Mouse (Mus musculus) intestine, postnatal 0 days (tissue): ENCODE measurements around the gene Man1a. TPM values are rescaled to one million over a fixed set of nuclear protein-coding genes. Genes with fewer than 3 reads are reported as not detected.

Experiments used
- ATAC-seq: fragments of 200-750 bp; cut with Nextera tagmentation; 2 replicates; pipeline ENCODE4 v1.8.0; 2017; ENCODE audit warnings: mild to moderate bottlenecking, moderate TSS enrichment, moderate library complexity
- H3K27ac ChIP-seq: fragments of 300-500 bp; sonication (generic); 2 replicates; pipeline ENCODE4 v1.5.1; 2014; ENCODE audit warnings: mild to moderate bottlenecking, low read depth, low read length, moderate library complexity
- H3K27me3 ChIP-seq: fragments of 300-500 bp; sonication (generic); replicated peaks from 2 replicates; pipeline ENCODE4 v1.6.1; 2014; ENCODE audit warnings: low read length, mixed read lengths; ENCODE audit not compliant: control insufficient read depth, insufficient read depth
- H3K36me3 ChIP-seq: fragments of 300-500 bp; sonication (generic); 2 replicates; pipeline ENCODE4 v1.6.1; 2014; ENCODE audit warnings: mild to moderate bottlenecking, moderate library complexity; ENCODE audit not compliant: control insufficient read depth, insufficient read depth
- H3K4me1 ChIP-seq: fragments of 300-500 bp; sonication (generic); replicated peaks from 2 replicates; pipeline ENCODE4 v1.6.1; 2014; ENCODE audit warnings: antibody characterized with exemption, low read length, mixed read lengths; ENCODE audit not compliant: control insufficient read depth, insufficient read depth
- H3K4me2 ChIP-seq: fragments of 300-500 bp; sonication (generic); replicated peaks from 2 replicates; pipeline ENCODE4 v1.6.1; 2014; ENCODE audit warnings: low read depth, mild to moderate bottlenecking, moderate library complexity
- H3K4me3 ChIP-seq: fragments of 300-500 bp; sonication (generic); 2 replicates; pipeline ENCODE4 v1.5.1; 2014; ENCODE audit warnings: low read depth, low read length
- H3K9ac ChIP-seq: fragments of 300-500 bp; sonication (generic); 2 replicates; pipeline ENCODE4 v1.6.1; 2014; ENCODE audit warnings: mild to moderate bottlenecking, low read depth, low read length
- H3K9me3 ChIP-seq: fragments of 300-500 bp; sonication (generic); 2 replicates; pipeline ENCODE4 v1.6.1; 2016; ENCODE audit warnings: mixed run types; ENCODE audit not compliant: control insufficient read depth
- CTCF ChIP-seq: sonication (generic); IDR thresholded peaks from 2 replicates; pipeline ENCODE4 v1.5.1; 2016; ENCODE audit warnings: low read depth, mild to moderate bottlenecking, control low read depth, antibody characterized with exemption, moderate library complexity
- WGBS: fragments of 180-500 bp; shearing (Covaris S2); extraction: QIAGEN DNeasy Blood & Tissue Kit; methylation state at CpG from one replicate; pipeline ENCODE4 v1.1.7; 2014; 5-methylcytosine and 5-hydroxymethylcytosine counted together
- polyA plus RNA-seq: library from polyadenylated mRNA; unstranded; fragments of >200 nt; fragmentation: Nextera tagmentation; extraction: Ambion mirVana; gene quantifications from 2 replicates; pipeline ENCODE4 v1.2.1, GENCODE M21; 2015

The Man1a gene
- polyA plus RNA-seq, 1 experiment from 2014 or later = 29.9 TPM

- Histone ChIP-seq H3K9me3 (no peaks in the 10 kb centered on the region), H3K27ac (no peak overlapping the region), H3K9ac (no peak overlapping the region), H3K27me3 (no peaks in the 10 kb centered on the region), H3K4me3 (no peak overlapping the region), H3K4me1 (no peaks in the 10 kb centered on the region), H3K4me2 (no peak overlapping the region), H3K36me3 (peaks cover 6% of the 10 kb centered on the region; the same call in 1 of the 2 replicates)
- no peak for TF ChIP-seq CTCF
- peak; percentile 25; the same call in 1 of the 2 replicates for ATAC-seq
- 29% methylated on average over 3 of the region's 3 CpGs for WGBS
These were observed 17.3 kb downstream of the Man1a start for GRCm38 (mm10) chr10:54059092-54059496.

- no peak for TF ChIP-seq CTCF
- Histone ChIP-seq H3K27ac (no peak overlapping the region), H3K4me1 (no peaks in the 10 kb centered on the region), H3K9me3 (no peaks in the 10 kb centered on the region), H3K4me2 (no peak overlapping the region), H3K4me3 (no peak overlapping the region), H3K9ac (no peak overlapping the region), H3K27me3 (no peaks in the 10 kb centered on the region), H3K36me3 (peaks cover 6% of the 10 kb centered on the region; the same call in 1 of the 2 replicates)
- WGBS = 66% methylated on average over 3 of the region's 3 CpGs
- no peak for ATAC-seq
These were observed 17.8 kb downstream of the Man1a start for GRCm38 (mm10) chr10:54058657-54059056.

GRCm38 (mm10) chr10:54054188-54054587 lies 22.2 kb downstream of the Man1a start:
- Histone ChIP-seq H3K9me3 (no peaks in the 10 kb centered on the region), H3K4me1 (no peaks in the 10 kb centered on the region), H3K27ac (no peak overlapping the region), H3K4me3 (no peak overlapping the region), H3K9ac (no peak overlapping the region), H3K36me3 (no peaks in the 10 kb centered on the region), H3K4me2 (no peak overlapping the region), H3K27me3 (no peaks in the 10 kb centered on the region)
- TF ChIP-seq CTCF = no peak
- ATAC-seq = no peak
- WGBS = 92% methylated on average over 4 of the region's 4 CpGs

DNA sequence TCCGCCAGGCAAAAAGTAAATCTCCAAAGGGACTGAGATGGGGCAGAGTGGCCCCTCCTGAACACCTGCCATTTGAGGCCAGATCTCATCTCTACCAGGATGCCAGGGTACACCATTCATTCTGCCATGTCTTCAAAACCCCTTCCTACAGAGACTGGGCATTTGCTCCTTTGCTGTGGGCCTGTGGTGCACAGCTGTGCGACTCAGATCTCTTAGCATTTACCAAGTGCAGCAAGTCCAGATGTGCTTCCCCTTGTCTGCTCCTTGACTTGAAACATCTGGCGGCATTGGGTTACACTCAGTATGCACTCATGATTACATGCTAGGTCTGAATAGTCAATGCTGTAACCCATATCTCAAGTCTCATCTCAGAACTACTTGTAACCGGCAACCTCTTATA lies 28.5 kb downstream of the Man1a start:
- no peak for TF ChIP-seq CTCF
- H3K4me3 ChIP-seq = no peak overlapping the region
- no peak overlapping the region for H3K9ac ChIP-seq
- H3K4me2 ChIP-seq = no peak overlapping the region
- no peaks in the 10 kb centered on the region for H3K4me1 ChIP-seq
- H3K27ac ChIP-seq = no peak overlapping the region
- no peaks in the 10 kb centered on the region for H3K9me3 ChIP-seq
- 74% methylated on average over 4 of the region's 4 CpGs for WGBS
- no peak for ATAC-seq
- H3K27me3 ChIP-seq = no peaks in the 10 kb centered on the region
- no peaks in the 10 kb centered on the region for H3K36me3 ChIP-seq

DNA sequence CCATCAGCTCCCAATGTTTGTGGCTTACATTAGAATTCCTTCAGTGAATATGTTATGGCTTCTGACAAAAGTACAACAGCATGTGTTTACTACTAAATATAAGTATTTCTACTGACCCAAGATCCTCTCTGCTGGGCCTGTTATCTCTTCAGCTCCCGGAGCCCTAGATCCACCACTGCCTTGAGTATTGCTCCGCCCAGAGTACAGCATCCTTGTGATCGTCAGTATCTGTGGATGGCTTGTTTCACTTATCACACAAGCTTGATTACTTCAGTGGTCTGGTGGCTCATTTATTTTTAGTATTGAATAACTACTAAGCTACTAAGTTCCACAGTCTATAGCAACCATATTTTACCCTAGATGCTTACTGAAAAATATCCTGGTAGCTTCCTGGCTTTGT lies 33.1 kb downstream of the Man1a start:
- Histone ChIP-seq H3K4me3 (no peak overlapping the region), H3K9ac (no peak overlapping the region), H3K4me1 (no peaks in the 10 kb centered on the region), H3K27me3 (no peaks in the 10 kb centered on the region), H3K9me3 (no peaks in the 10 kb centered on the region), H3K4me2 (no peak overlapping the region), H3K27ac (no peak overlapping the region), H3K36me3 (no peaks in the 10 kb centered on the region)
- ATAC-seq = no peak
- no peak for TF ChIP-seq CTCF
- WGBS = 65% methylated on average over 3 of the region's 3 CpGs

DNA sequence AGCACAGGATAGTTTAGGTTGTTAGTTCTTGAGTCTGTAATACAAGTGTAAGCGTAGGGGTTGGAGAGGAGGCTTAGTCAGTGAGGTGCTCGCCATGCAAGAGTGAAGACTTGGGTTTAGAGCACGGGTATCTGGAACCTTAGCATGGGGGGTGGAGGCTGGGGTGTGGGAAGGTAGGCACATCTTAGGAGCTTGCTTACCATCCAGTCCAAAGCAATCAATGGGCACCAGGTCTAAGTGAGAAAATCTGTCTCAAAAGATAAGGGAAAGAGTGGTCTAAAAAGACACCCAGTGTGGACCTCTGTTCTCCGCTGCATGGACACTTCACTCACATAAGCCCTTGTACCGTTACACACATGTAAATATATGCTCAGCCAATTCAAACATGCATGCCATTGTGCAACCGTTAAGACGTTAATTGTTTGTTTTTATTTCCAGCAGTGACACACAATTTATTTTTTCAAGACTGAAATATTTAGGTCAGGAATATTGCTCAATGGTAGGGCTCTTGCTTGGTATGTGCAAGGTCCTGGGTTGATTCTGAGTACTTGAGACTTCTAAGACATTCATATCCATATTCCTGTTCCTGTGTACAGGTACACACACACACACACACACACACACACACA lies 34.1 kb downstream of the Man1a start:
- Histone ChIP-seq H3K4me2 (no peak overlapping the region), H3K9me3 (no peaks in the 10 kb centered on the region), H3K27me3 (no peaks in the 10 kb centered on the region), H3K9ac (no peak overlapping the region), H3K4me1 (no peaks in the 10 kb centered on the region), H3K36me3 (no peaks in the 10 kb centered on the region), H3K27ac (no peak overlapping the region), H3K4me3 (no peak overlapping the region)
- 87% methylated on average over 7 of the region's 7 CpGs for WGBS
- no peak for TF ChIP-seq CTCF
- ATAC-seq = no peak
